Mouse (Mus musculus) liver, postnatal 0 days (tissue): ENCODE measurements around the gene Itih2.

Source experiments
- CTCF ChIP-seq: sonication (generic); IDR thresholded peaks from 2 replicates; pipeline ENCODE4 v1.5.1; 2016; ENCODE audit warnings: antibody characterized with exemption, low read depth
- EP300 ChIP-seq: IDR thresholded peaks from 2 replicates; pipeline ENCODE4 v1.6.1; 2016; ENCODE audit warnings: antibody characterized with exemption, low read depth, mild to moderate bottlenecking

DNA sequence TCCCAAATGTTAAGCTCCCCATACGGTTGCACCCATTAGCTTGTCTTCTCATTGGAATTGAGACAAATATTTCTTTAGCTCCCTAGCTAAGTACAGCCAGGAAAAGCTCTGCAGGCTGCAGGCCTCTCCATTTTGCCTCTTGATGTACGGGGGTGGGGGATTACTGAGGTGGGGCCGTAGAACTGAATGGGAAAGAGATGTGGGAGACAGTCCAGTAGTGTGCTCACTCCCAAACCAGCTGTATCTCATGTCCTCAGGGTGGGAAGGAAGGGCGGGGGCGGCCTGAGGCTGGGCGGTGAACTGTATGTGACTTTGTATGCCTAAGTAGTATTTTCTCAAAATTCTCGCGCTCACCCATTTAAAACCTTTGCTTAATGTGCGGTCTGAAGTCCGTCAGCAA lies 26.0 kb upstream of the Itih2 start:
- no peak for TF ChIP-seq CTCF
- TF ChIP-seq EP300, result no peak
